Mouse (Mus musculus) MEL (cell line): ENCODE data around the gene Lipc. TPM values are rescaled to one million over a fixed set of nuclear protein-coding genes. Genes with fewer than 3 reads are reported as not detected.

Source experiments
- DNase-seq: peaks from one replicate; pipeline ENCODE4 v3.0.0; 2011; ENCODE audit warnings: low read depth, low spot score
- H3K27ac ChIP-seq: 2 replicates; pipeline ENCODE4 v1.5.1; 2012; ENCODE audit warnings: low read depth, mild to moderate bottlenecking, control low read depth, low read length, moderate library complexity; ENCODE audit not compliant: control insufficient read depth
- H3K27me3 ChIP-seq, 2 experiments: fragments of 150-350 bp in 1 of 2; sonication (generic) in 1 of 2; 2 replicates each; pipeline ENCODE4 v1.6.1; 2012; ENCODE audit warnings: low read length in 2 of 2, mild to moderate bottlenecking in 2 of 2, improper control_type of control experiment in 1 of 2, moderate library complexity in 1 of 2; ENCODE audit not compliant: insufficient read depth in 2 of 2, control insufficient read depth in 1 of 2
- H3K36me3 ChIP-seq, 2 experiments: 2 replicates each; pipeline ENCODE4 v1.6.1; 2012 to 2014; ENCODE audit warnings: low read length in 2 of 2, improper control_type of control experiment in 1 of 2, inconsistent platforms in 1 of 2, mild to moderate bottlenecking in 1 of 2; ENCODE audit not compliant: insufficient read depth in 2 of 2, control insufficient read depth in 1 of 2
- H3K4me1 ChIP-seq, 2 experiments: fragments of 150-350 bp in 1 of 2; sonication (generic) in 1 of 2; 2 replicates each; pipeline ENCODE4 v1.6.1; 2012; ENCODE audit warnings: low read length in 2 of 2, improper control_type of control experiment in 1 of 2, mild to moderate bottlenecking in 1 of 2; ENCODE audit not compliant: insufficient read depth in 2 of 2, control insufficient read depth in 1 of 2
- H3K4me3 ChIP-seq, 2 experiments: fragments of 150-350 bp in 1 of 2; sonication (generic) in 1 of 2; 2 replicates each; pipeline ENCODE4 v1.5.1; 2012; ENCODE audit warnings: low read depth in 2 of 2, low read length in 2 of 2, mild to moderate bottlenecking in 2 of 2, moderate library complexity in 2 of 2, control low read depth in 1 of 2, improper control_type of control experiment in 1 of 2; ENCODE audit not compliant: control insufficient read depth in 1 of 2, insufficient read depth in 1 of 2
- H3K79me2 ChIP-seq: 2 replicates; pipeline ENCODE4 v1.6.1; 2012; ENCODE audit warnings: mild to moderate bottlenecking, low read length, moderate library complexity; ENCODE audit not compliant: control insufficient read depth, poor library complexity, insufficient read depth
- H3K9ac ChIP-seq: 2 replicates; pipeline ENCODE4 v1.6.1; 2012; ENCODE audit warnings: low read depth, mild to moderate bottlenecking, control low read depth, low read length, moderate library complexity; ENCODE audit not compliant: control insufficient read depth, poor library complexity, severe bottlenecking
- H3K9me3 ChIP-seq: fragments of 150-350 bp; sonication (generic); replicated peaks from 2 replicates; pipeline ENCODE4 v1.6.1; 2012; ENCODE audit warnings: mild to moderate bottlenecking, low read length, improper control_type of control experiment, moderate library complexity; ENCODE audit not compliant: insufficient read depth
- CHD1 ChIP-seq: IDR thresholded peaks from 2 replicates; pipeline ENCODE4 v1.6.1; 2012; ENCODE audit warnings: low read depth, mild to moderate bottlenecking, inconsistent platforms, low read length, improper control_type of control experiment
- CTCF ChIP-seq, 3 experiments: IDR thresholded peaks in 2 of 3; conservative IDR thresholded peaks in 1 of 3; 2 replicates each; pipeline ENCODE4 v1.5.1; 2011 to 2012; ENCODE audit warnings: low read length in 3 of 3, low read depth in 2 of 3, mild to moderate bottlenecking in 2 of 3, improper control_type of control experiment in 1 of 3, inconsistent platforms in 1 of 3, mixed read lengths in 1 of 3, moderate library complexity in 1 of 3; ENCODE audit not compliant: control insufficient read depth in 1 of 3, insufficient read depth in 1 of 3, poor library complexity in 1 of 3, severe bottlenecking in 1 of 3
- EP300 ChIP-seq, 2 experiments: IDR thresholded peaks; 2 replicates each; pipeline ENCODE4 v1.6.1; 2011; ENCODE audit warnings: improper control_type of control experiment in 2 of 2, low read length in 2 of 2, low read depth in 1 of 2, mild to moderate bottlenecking in 1 of 2
- ETS1 ChIP-seq: IDR thresholded peaks from 2 replicates; pipeline ENCODE4 v1.6.1; 2012; ENCODE audit warnings: low read depth, mild to moderate bottlenecking, inconsistent platforms, low read length, improper control_type of control experiment, moderate library complexity
- GATA1 ChIP-seq: IDR thresholded peaks from 2 replicates; pipeline ENCODE4 v1.6.1; 2011; ENCODE audit warnings: low read depth, low read length, improper control_type of control experiment
- HCFC1 ChIP-seq: IDR thresholded peaks from 2 replicates; pipeline ENCODE4 v1.6.1; 2012; ENCODE audit warnings: low read depth, mild to moderate bottlenecking, inconsistent platforms, low read length, improper control_type of control experiment, moderate library complexity
- JUND ChIP-seq: IDR thresholded peaks from 2 replicates; pipeline ENCODE4 v1.6.1; 2011; ENCODE audit warnings: low read depth, mild to moderate bottlenecking, improper control_type of control experiment, low read length
- KAT2A ChIP-seq: conservative IDR thresholded peaks from 2 replicates; pipeline ENCODE4 v1.6.1; 2012; ENCODE audit warnings: low read depth, low read length, improper control_type of control experiment, inconsistent platforms
- MAFK ChIP-seq: IDR thresholded peaks from 2 replicates; pipeline ENCODE4 v1.6.1; 2011; ENCODE audit warnings: low read depth, mild to moderate bottlenecking, low read length, improper control_type of control experiment, borderline replicate concordance
- MAX ChIP-seq: IDR thresholded peaks from 2 replicates; pipeline ENCODE4 v1.6.1; 2011; ENCODE audit warnings: low read length, improper control_type of control experiment
- MEF2A ChIP-seq: IDR thresholded peaks from 2 replicates; pipeline ENCODE4 v1.6.1; 2014; ENCODE audit warnings: low read depth, mild to moderate bottlenecking, inconsistent platforms, low read length, improper control_type of control experiment; ENCODE audit not compliant: poor library complexity, insufficient replicate concordance, severe bottlenecking; ENCODE audit errors: extremely low read depth
- MXI1 ChIP-seq: IDR thresholded peaks from 2 replicates; pipeline ENCODE4 v1.6.1; 2011; ENCODE audit warnings: mild to moderate bottlenecking, low read depth, low read length, improper control_type of control experiment
- MYB ChIP-seq: IDR thresholded peaks from 2 replicates; pipeline ENCODE4 v1.6.1; 2011; ENCODE audit warnings: mild to moderate bottlenecking, low read depth, low read length, improper control_type of control experiment
- NELFE ChIP-seq: IDR thresholded peaks from 2 replicates; pipeline ENCODE4 v1.6.1; 2011; ENCODE audit warnings: low read depth, low read length, improper control_type of control experiment
- NRF1 ChIP-seq: IDR thresholded peaks from 2 replicates; pipeline ENCODE4 v1.6.1; 2014; ENCODE audit warnings: low read depth, mild to moderate bottlenecking, inconsistent platforms, low read length, improper control_type of control experiment, moderate library complexity; ENCODE audit not compliant: poor library complexity, insufficient read depth, severe bottlenecking
- POLR2AphosphoS2 ChIP-seq: IDR thresholded peaks from 2 replicates; pipeline ENCODE4 v1.6.1; 2011; ENCODE audit warnings: low read length, improper control_type of control experiment
- POLR2AphosphoS5 ChIP-seq: IDR thresholded peaks from 2 replicates; pipeline ENCODE4 v1.6.1; 2012; ENCODE audit warnings: low read depth, borderline replicate concordance, mild to moderate bottlenecking, inconsistent platforms, low read length, moderate library complexity, mixed read lengths
- RAD21 ChIP-seq: IDR thresholded peaks from 2 replicates; pipeline ENCODE4 v1.6.1; 2011; ENCODE audit warnings: mild to moderate bottlenecking, low read depth, low read length, improper control_type of control experiment
- SIN3A ChIP-seq: IDR thresholded peaks from 2 replicates; pipeline ENCODE4 v1.6.1; 2012; ENCODE audit warnings: low read length, improper control_type of control experiment, inconsistent platforms
- SMC3 ChIP-seq: IDR thresholded peaks from 2 replicates; pipeline ENCODE4 v1.6.1; 2011; ENCODE audit warnings: low read depth, low read length, improper control_type of control experiment
- TAL1 ChIP-seq: IDR thresholded peaks from 2 replicates; pipeline ENCODE4 v1.6.1; 2012; ENCODE audit warnings: mild to moderate bottlenecking, inconsistent platforms, low read length, moderate library complexity, mixed read lengths
- TBP ChIP-seq: IDR thresholded peaks from 2 replicates; pipeline ENCODE4 v1.8.0; 2011; ENCODE audit warnings: low read depth, low read length, improper control_type of control experiment
- TCF12 ChIP-seq: IDR thresholded peaks from 2 replicates; pipeline ENCODE4 v1.6.1; 2014; ENCODE audit warnings: low read depth, mild to moderate bottlenecking, inconsistent platforms, low read length, improper control_type of control experiment, moderate library complexity
- UBTF ChIP-seq: IDR thresholded peaks from 2 replicates; pipeline ENCODE4 v1.6.1; 2012; ENCODE audit warnings: low read depth, mild to moderate bottlenecking, inconsistent platforms, low read length, improper control_type of control experiment, moderate library complexity, borderline replicate concordance; ENCODE audit not compliant: insufficient read depth
- USF1 ChIP-seq: IDR thresholded peaks from 2 replicates; pipeline ENCODE4 v1.6.1; 2014; ENCODE audit warnings: low read depth, mild to moderate bottlenecking, inconsistent platforms, low read length, improper control_type of control experiment, moderate library complexity
- ZKSCAN1 ChIP-seq: IDR thresholded peaks from 2 replicates; pipeline ENCODE4 v1.6.1; 2012; ENCODE audit warnings: low read depth, mild to moderate bottlenecking, inconsistent platforms, low read length, improper control_type of control experiment, moderate library complexity
- ZMIZ1 ChIP-seq: IDR thresholded peaks from 2 replicates; pipeline ENCODE4 v1.6.1; 2012; ENCODE audit warnings: low read depth, mild to moderate bottlenecking, inconsistent platforms, low read length, improper control_type of control experiment, moderate library complexity
- ZNF384 ChIP-seq: IDR thresholded peaks from 2 replicates; pipeline ENCODE4 v1.6.1; 2012; ENCODE audit warnings: low read depth, mild to moderate bottlenecking, inconsistent platforms, low read length, improper control_type of control experiment
- polyA plus RNA-seq, 2 experiments: library from polyadenylated mRNA; stranded (reverse) in 1 of 2; unstranded in 1 of 2; fragments of >175 nt in 1 of 2; fragments of >200 nt in 1 of 2; gene quantifications; 2 replicates each; pipeline versions ENCODE4 v1.2.1 to v1.2.4; 2012; ENCODE audit warnings: low replicate concordance in 2 of 2, low read depth in 1 of 2; ENCODE audit not compliant: insufficient read length in 2 of 2, insufficient read depth in 1 of 2, missing spikeins in 1 of 2
- total RNA-seq: library from RNA; depleted of rRNA; stranded (reverse); fragments of 300-350 nt; gene quantifications from 2 replicates; pipeline ENCODE4 v1.2.3, GENCODE M21; 2012

The Lipc gene
- total and polyA plus RNA-seq, 3 experiments, result 0.07 TPM; not detected in 2

- peak; percentile 24 for DNase-seq
- H3K4me1 ChIP-seq, result no peaks in the 10 kb centered on the region
- H3K36me3 ChIP-seq, result no peaks in the 10 kb centered on the region
- no peaks in the 10 kb centered on the region for H3K9me3 ChIP-seq
- TF ChIP-seq MXI1 (no peak), TCF12 (no peak), SMC3 (no peak), MYB (no peak), NELFE (no peak), HCFC1 (no peak), MAFK (no peak), TAL1 (no peak), RAD21 (no peak), POLR2AphosphoS2 (no peak), TBP (no peak), USF1 (no peak), MAX (no peak), NRF1 (no peak), ZMIZ1 (no peak), ZKSCAN1 (no peak), ZNF384 (no peak), UBTF (no peak), MEF2A (no peak)
- TF ChIP-seq, all 39 proteins: peak for 0
- Histone ChIP-seq H3K27ac (no peak overlapping the region), H3K4me3 (no peak overlapping the region), H3K27me3 (no peaks in the 10 kb centered on the region), H3K9ac (no peak overlapping the region), H3K79me2 (no peaks in the 10 kb centered on the region)
Measured at GRCm38 (mm10) chr9:70795439-70795757, 156.6 kb downstream of the Lipc start.

- Histone ChIP-seq H3K9ac (no peak overlapping the region), H3K79me2 (no peaks in the 10 kb centered on the region), H3K9me3 (no peaks in the 10 kb centered on the region), H3K27me3 (no peaks in the 10 kb centered on the region), H3K4me1 (no peaks in the 10 kb centered on the region), H3K4me3 (no peak overlapping the region), H3K36me3 (no peaks in the 10 kb centered on the region), H3K27ac (no peak overlapping the region)
- no peak for DNase-seq
- TF ChIP-seq NRF1 (no peak), ETS1 (no peak), CTCF (IDR thresholded peaks at IDR 0.05 in 2 of 3, conservative IDR thresholded peaks at IDR 0.05 in 1 of 3; ENCODE audit: control insufficient read depth in 1 of 3, insufficient read depth in 1 of 3, low read depth in 2 of 3, low read length in 3 of 3, poor library complexity in 1 of 3, severe bottlenecking in 1 of 3) (no peak), TCF12 (no peak), CHD1 (no peak), JUND (no peak), KAT2A (no peak), MAX (no peak), MYB (no peak), SIN3A (no peak), GATA1 (no peak), MAFK (no peak), UBTF (no peak), EP300 (IDR thresholded peaks at IDR 0.05; ENCODE audit: low read depth in 1 of 2, low read length in 2 of 2) (no peak), HCFC1 (no peak), USF1 (no peak), POLR2AphosphoS5 (no peak)
Measured at GRCm38 (mm10) chr9:70794643-70795438, 157.2 kb downstream of the Lipc start.
